Mouse (Mus musculus) heart, postnatal 0 days (tissue): ENCODE results near the gene Coq2.

Source experiments
- CTCF ChIP-seq: IDR thresholded peaks from 2 replicates; pipeline ENCODE4 v1.5.1; 2016; ENCODE audit warnings: antibody characterized with exemption, control low read depth, low read depth
- EP300 ChIP-seq: IDR thresholded peaks from 2 replicates; pipeline ENCODE4 v1.6.1; 2016; ENCODE audit warnings: antibody characterized with exemption, low read depth

DNA sequence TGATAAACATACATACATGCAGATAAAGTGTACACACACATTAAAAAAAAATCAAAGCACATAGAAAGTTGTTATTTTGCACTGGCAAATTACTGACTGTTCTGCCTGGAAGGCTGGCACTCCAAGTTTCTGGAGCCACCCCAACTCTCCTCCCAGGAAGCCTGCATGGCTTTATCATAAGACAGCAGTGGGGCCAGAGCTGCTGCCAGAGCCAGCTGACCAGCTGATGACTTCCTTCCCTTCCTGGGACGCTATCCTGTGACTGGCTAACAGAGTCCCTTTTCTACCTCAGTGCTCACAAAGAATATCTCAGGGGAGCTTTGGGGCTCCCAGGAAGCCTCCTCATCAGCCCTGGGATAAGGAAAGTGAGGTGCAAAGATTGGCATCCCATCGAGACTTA is 35.1 kb upstream of the Coq2 start:
- TF ChIP-seq CTCF (no peak), EP300 (no peak)
